Mouse (Mus musculus) bone marrow macrophage, adult 2 months (primary cell): ENCODE results near the gene Paxbp1.

ENCODE experiments used
- CTCF ChIP-seq: IDR thresholded peaks from 2 replicates; pipeline ENCODE4 v1.5.1; 2012; ENCODE audit warnings: low read depth, mild to moderate bottlenecking, low read length, moderate library complexity
- POLR2A ChIP-seq: IDR thresholded peaks from 2 replicates; pipeline ENCODE4 v1.6.1; 2012; ENCODE audit warnings: mild to moderate bottlenecking, low read depth, low read length, borderline replicate concordance

DNA sequence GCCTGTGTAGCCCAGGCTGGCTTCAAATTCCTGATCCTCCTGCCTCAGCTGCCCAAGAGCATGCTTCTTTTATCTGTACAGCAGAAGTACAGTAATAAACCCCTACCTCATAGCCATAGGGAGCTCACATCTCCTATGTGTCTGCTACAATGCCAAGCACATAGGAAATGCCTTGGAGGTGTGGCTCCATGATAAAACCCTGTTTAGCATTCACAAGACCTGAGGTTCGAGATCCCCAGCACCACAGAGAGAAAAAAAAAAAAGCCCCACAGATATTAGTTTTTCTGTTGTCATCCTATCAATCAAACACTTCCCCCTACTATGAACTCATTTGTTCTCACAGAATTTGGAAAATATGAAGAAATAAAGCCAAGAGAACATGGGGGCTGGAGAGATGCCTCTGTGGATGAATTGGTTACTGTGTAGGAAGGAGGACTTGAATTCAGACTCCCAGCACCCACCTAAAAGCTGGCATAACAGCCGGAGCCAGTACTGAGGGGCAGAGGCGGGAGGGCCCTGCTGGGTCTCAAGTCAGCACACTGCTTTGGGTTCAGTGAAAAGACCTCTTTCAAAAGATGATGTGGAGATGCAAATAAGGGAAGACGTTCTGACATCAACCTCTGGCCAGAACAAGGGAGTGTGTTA is 38.8 kb upstream of the Paxbp1 start:
- TF ChIP-seq CTCF (no peak), POLR2A (no peak)
